In genomic region chr17:62310059-62310458, GRCm38 (mm10) we compare ENCODE assay signal across 16 mouse cellular contexts.
DNase-seq lines count a peak whose midpoint lies in the region; ATAC-seq and TF ChIP-seq lines count a peak whose summit lies in the region.
"Had no signal": no experiment of that assay in that cellular context is flagged by ENCODE, and none has a peak within 500 bp of the region (broad histone marks: within the 10 kb centered on the region; RNA-seq: fewer than 3 reads in every experiment).

No protein-coding gene starts in this region.

- TF ChIP-seq CTCF in thymus, adult 2 months (IDR thresholded peaks at IDR 0.05; ENCODE audit: borderline replicate concordance, control insufficient read depth, extremely low read depth, insufficient read depth, low read length, poor library complexity) = no peak

- H3K4me1 ChIP-seq in kidney, embryonic 16.5 days (ENCODE audit: insufficient read depth, low read length) = no peaks in the 10 kb centered on the region
- H3K4me1 ChIP-seq in thymus, adult 2 months (replicated peaks; ENCODE audit: control insufficient read depth, insufficient read depth, low read length) = no peaks in the 10 kb centered on the region
- H3K4me1 ChIP-seq: embryonic facial prominence, embryonic 12.5 days; forebrain, embryonic 13.5 days; heart, embryonic 15.5 days; liver, embryonic 13.5 days had no signal

- no peak overlapping the region for H3K4me3 ChIP-seq in kidney, embryonic 16.5 days (ENCODE audit: low read length)
- H3K4me3 ChIP-seq in thymus, adult 2 months (ENCODE audit: control insufficient read depth, insufficient read depth, low read length) = no peak overlapping the region
- H3K4me3 ChIP-seq: embryonic facial prominence, embryonic 12.5 days; forebrain, embryonic 13.5 days; heart, embryonic 15.5 days; liver, embryonic 13.5 days had no signal

- no peak overlapping the region for H3K9ac ChIP-seq in kidney, embryonic 16.5 days (replicated peaks; ENCODE audit: low read length)
- H3K9ac ChIP-seq: embryonic facial prominence, embryonic 12.5 days; forebrain, embryonic 13.5 days; heart, embryonic 15.5 days; liver, embryonic 13.5 days had no signal

- H3K36me3 ChIP-seq in kidney, embryonic 16.5 days (ENCODE audit: insufficient read depth, low read length) = no peaks in the 10 kb centered on the region
- H3K36me3 ChIP-seq in thymus, adult 2 months (ENCODE audit: control insufficient read depth, insufficient read depth, low read length) = no peaks in the 10 kb centered on the region
- H3K36me3 ChIP-seq: embryonic facial prominence, embryonic 12.5 days; heart, embryonic 15.5 days; liver, embryonic 13.5 days had no signal

- DNase-seq in adrenal gland, postnatal 14 days = peak; percentile 19
- no peak for DNase-seq in adrenal gland, adult 2 months
- DNase-seq in kidney, postnatal 4 days = peak; percentile 23 to 27
- peak; percentile 20 for DNase-seq in thymus, adult 2 months
- no peak for DNase-seq in thymus, postnatal 0 days (ENCODE audit: low spot score)
- DNase-seq in thymus, postnatal 4 days = peak; percentile 52
- no peak for DNase-seq in right cerebral cortex, postnatal 4 days
- DNase-seq: cerebellum, adult 18-20 months; gastrocnemius, postnatal 36 days; liver, embryonic 13.5 days; right cerebral cortex, adult 18-20 months had no signal

- no peak for ATAC-seq in kidney, embryonic 16.5 days (ENCODE audit: low FRiP score, low TSS enrichment)
- ATAC-seq: forebrain, embryonic 13.5 days; inflammation-experienced regulatory T-cells, adult 6 months had no signal

- no peak overlapping the region for H3K4me2 ChIP-seq in kidney, embryonic 16.5 days (replicated peaks; ENCODE audit: low read depth, low read length)
- H3K4me2 ChIP-seq: embryonic facial prominence, embryonic 12.5 days; forebrain, embryonic 13.5 days; heart, embryonic 15.5 days; liver, embryonic 13.5 days had no signal

- H3K27ac ChIP-seq in kidney, embryonic 16.5 days (ENCODE audit: low read length) = no peak overlapping the region
- H3K27ac ChIP-seq in thymus, adult 2 months (ENCODE audit: control insufficient read depth, insufficient read depth, low read length) = no peak overlapping the region
- H3K27ac ChIP-seq: embryonic facial prominence, embryonic 12.5 days; forebrain, embryonic 13.5 days; heart, embryonic 15.5 days; liver, embryonic 13.5 days had no signal

- H3K27me3 ChIP-seq in kidney, embryonic 16.5 days (ENCODE audit: insufficient read depth, low read length) = no peaks in the 10 kb centered on the region
- no peaks in the 10 kb centered on the region for H3K27me3 ChIP-seq in thymus, adult 2 months (ENCODE audit: control insufficient read depth, insufficient read depth, low read length)
- H3K27me3 ChIP-seq: embryonic facial prominence, embryonic 12.5 days; forebrain, embryonic 13.5 days; heart, embryonic 15.5 days; liver, embryonic 13.5 days had no signal

- TF ChIP-seq POLR2A in thymus, adult 2 months (IDR thresholded peaks at IDR 0.05; ENCODE audit: control insufficient read depth, extremely low read depth, insufficient read depth, low read length, poor library complexity) = no peak

- H3K9me3 ChIP-seq in kidney, embryonic 16.5 days (ENCODE audit: low read length) = no peaks in the 10 kb centered on the region
- H3K9me3 ChIP-seq: embryonic facial prominence, embryonic 12.5 days; forebrain, embryonic 13.5 days; heart, embryonic 15.5 days; liver, embryonic 13.5 days had no signal

- WGBS in kidney, embryonic 16.5 days = 59% methylated on average over 3 of the region's 3 CpGs
- 76% methylated on average over 3 of the region's 3 CpGs for WGBS in thymus, adult 2 months

Comparison
In these comparisons a context has a peak if more than half of its experiments do, and no peak if none do; other contexts are left out.
1. DNase-seq: peak in adrenal gland, postnatal 14 days (single experiment), kidney, postnatal 4 days (2 of 2), thymus, adult 2 months (single experiment) and thymus, postnatal 4 days (single experiment); none in adrenal gland, adult 2 months (single experiment), thymus, postnatal 0 days (single experiment) and right cerebral cortex, postnatal 4 days (single experiment).